9 mouse cellular contexts compared by ENCODE assay signal in the genomic region with DNA sequence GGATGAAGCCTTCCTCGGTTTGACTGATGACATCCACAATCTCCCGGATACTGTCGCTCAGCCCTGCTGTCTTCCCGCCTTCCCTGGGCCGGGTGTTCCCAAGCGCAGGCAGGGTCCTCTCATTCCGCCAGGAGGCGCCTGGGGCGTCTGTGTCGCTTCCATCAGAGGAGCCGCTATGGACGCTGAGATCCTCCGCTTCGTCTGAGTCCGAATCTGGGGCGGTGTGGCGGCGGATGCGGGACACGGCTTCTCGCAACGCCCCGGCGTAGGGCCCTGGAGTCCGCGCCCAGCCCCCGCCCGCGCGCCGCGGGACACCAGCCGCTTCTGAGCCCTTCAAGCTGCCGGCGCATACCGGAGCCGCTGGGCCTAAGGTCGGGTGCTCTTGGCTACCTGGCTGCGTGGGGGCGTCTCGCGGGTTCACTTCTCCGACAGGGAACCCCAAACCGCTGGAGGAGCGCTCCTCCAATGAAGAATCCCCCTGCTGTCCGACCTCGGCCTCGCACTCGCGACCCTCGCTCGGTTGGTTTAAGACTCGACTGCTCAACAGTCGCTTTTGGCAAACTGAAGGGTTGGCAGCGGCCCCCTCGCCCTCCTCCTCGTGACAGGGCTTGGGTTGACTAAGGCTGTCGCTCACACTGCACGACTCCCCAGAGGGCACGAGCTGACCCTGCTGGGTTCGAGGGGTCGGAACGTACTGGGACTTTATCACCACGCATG. TPM values are rescaled to one million over a fixed set of nuclear protein-coding genes. Genes with fewer than 3 reads are reported as not detected.
DNase-seq lines count a peak whose midpoint lies in the region; ATAC-seq and TF ChIP-seq lines count a peak whose summit lies in the region.
"Had no signal": no experiment of that assay in that cellular context is flagged by ENCODE, and none has a peak within 500 bp of the region (broad histone marks: within the 10 kb centered on the region; RNA-seq: fewer than 3 reads in every experiment).

No protein-coding gene starts in this region.

- peak overlapping the region; percentile 70 for H3K4me2 ChIP-seq in embryonic facial prominence, embryonic 14.5 days (ENCODE audit: low read depth, low read length)
- H3K4me2 ChIP-seq in heart, embryonic 12.5 days: peak overlapping the region; percentile 97
- H3K4me2 ChIP-seq in kidney, embryonic 16.5 days (replicated peaks; ENCODE audit: low read depth, low read length): peak overlapping the region; percentile 86
- peak overlapping the region; percentile 69 for H3K4me2 ChIP-seq in liver, embryonic 12.5 days
- peak overlapping the region; percentile 44 for H3K4me2 ChIP-seq in myocyte (ENCODE audit: low read depth)

- no peak overlapping the region for H3ac ChIP-seq in myocyte (ENCODE audit: control insufficient read depth, insufficient read length)

- no peaks in the 10 kb centered on the region for H3K79me2 ChIP-seq in myocyte (ENCODE audit: control insufficient read depth, insufficient read depth)

- H3K4me1 ChIP-seq in embryonic facial prominence, embryonic 14.5 days (ENCODE audit: control insufficient read depth, insufficient read depth, low read length): peaks cover 20% of the 10 kb centered on the region
- peaks cover 62% of the 10 kb centered on the region for H3K4me1 ChIP-seq in heart, embryonic 12.5 days (replicated peaks)
- H3K4me1 ChIP-seq in kidney, embryonic 16.5 days (ENCODE audit: insufficient read depth, low read length): peaks cover 36% of the 10 kb centered on the region
- peaks cover 50% of the 10 kb centered on the region for H3K4me1 ChIP-seq in liver, embryonic 12.5 days
- peaks cover 30% of the 10 kb centered on the region for H3K4me1 ChIP-seq in testis, adult 2 months (ENCODE audit: control insufficient read depth, insufficient read depth, low read length)

- ATAC-seq in cerebellum, adult (ENCODE audit: insufficient number of reproducible peaks, low FRiP score, low TSS enrichment): no peak
- no peak for ATAC-seq in embryonic facial prominence, embryonic 14.5 days (ENCODE audit: low read depth)
- no peak for ATAC-seq in heart, embryonic 12.5 days (ENCODE audit: insufficient number of reproducible peaks, low FRiP score)
- ATAC-seq in kidney, embryonic 16.5 days (ENCODE audit: low FRiP score, low TSS enrichment): peak; percentile 39; the same call in 1 of the 2 replicates
- no peak for ATAC-seq in liver, embryonic 12.5 days

- WGBS in embryonic facial prominence, embryonic 14.5 days: 2% methylated on average over 56 of the region's 64 CpGs
- 1% methylated on average over 64 of the region's 64 CpGs for WGBS in heart, embryonic 12.5 days
- WGBS in kidney, embryonic 16.5 days: 1% methylated on average over 64 of the region's 64 CpGs
- WGBS in liver, embryonic 12.5 days (ENCODE audit: insufficient replicate concordance): under 1% methylated on average over 64 of the region's 64 CpGs

- no peak overlapping the region for H3K27ac ChIP-seq in embryonic facial prominence, embryonic 14.5 days (replicated peaks; ENCODE audit: low read depth, low read length)
- no peak overlapping the region for H3K27ac ChIP-seq in heart, embryonic 12.5 days (ENCODE audit: poor library complexity, severe bottlenecking)
- H3K27ac ChIP-seq in kidney, embryonic 16.5 days (ENCODE audit: low read length): no peak overlapping the region
- no peak overlapping the region for H3K27ac ChIP-seq in liver, embryonic 12.5 days
- no peak overlapping the region for H3K27ac ChIP-seq in testis, adult 2 months (ENCODE audit: control insufficient read depth, insufficient read depth, low read depth, low read length)

- no peaks in the 10 kb centered on the region for H3K36me3 ChIP-seq in embryonic facial prominence, embryonic 14.5 days (ENCODE audit: control insufficient read depth, insufficient read depth, low read length)
- H3K36me3 ChIP-seq in heart, embryonic 12.5 days: no peaks in the 10 kb centered on the region
- H3K36me3 ChIP-seq in kidney, embryonic 16.5 days (ENCODE audit: insufficient read depth, low read length): no peaks in the 10 kb centered on the region
- no peaks in the 10 kb centered on the region; the same call in 1 of the 2 replicates for H3K36me3 ChIP-seq in liver, embryonic 12.5 days
- H3K36me3 ChIP-seq in myocyte (ENCODE audit: control insufficient read depth, insufficient read depth): no peaks in the 10 kb centered on the region
- H3K36me3 ChIP-seq in testis, adult 2 months (ENCODE audit: control insufficient read depth, insufficient read depth, low read length): no peaks in the 10 kb centered on the region

- peak overlapping the region; percentile 43 for H3K9ac ChIP-seq in embryonic facial prominence, embryonic 14.5 days (ENCODE audit: low read depth, low read length)
- peak overlapping the region; percentile 76 for H3K9ac ChIP-seq in heart, embryonic 12.5 days
- H3K9ac ChIP-seq in kidney, embryonic 16.5 days (replicated peaks; ENCODE audit: low read length): peak overlapping the region; percentile 63
- peak overlapping the region; percentile 48; the same call in 1 of the 2 replicates for H3K9ac ChIP-seq in liver, embryonic 12.5 days

- no peak for TF ChIP-seq CTCF in testis, adult 2 months (IDR thresholded peaks at IDR 0.05; ENCODE audit: control insufficient read depth, insufficient read depth, insufficient replicate concordance, low read depth, low read length)

- H3K27me3 ChIP-seq in embryonic facial prominence, embryonic 14.5 days (replicated peaks; ENCODE audit: control insufficient read depth, insufficient read depth, low read length): peaks cover 96% of the 10 kb centered on the region
- peaks cover 96% of the 10 kb centered on the region for H3K27me3 ChIP-seq in heart, embryonic 12.5 days (replicated peaks)
- peaks cover 95% of the 10 kb centered on the region for H3K27me3 ChIP-seq in kidney, embryonic 16.5 days (ENCODE audit: insufficient read depth, low read length)
- H3K27me3 ChIP-seq in liver, embryonic 12.5 days (replicated peaks): peaks cover 96% of the 10 kb centered on the region
- H3K27me3 ChIP-seq in myocyte (ENCODE audit: control insufficient read depth, insufficient read depth, insufficient read length): peaks cover 27% of the 10 kb centered on the region
- H3K27me3 ChIP-seq in testis, adult 2 months (ENCODE audit: control insufficient read depth, insufficient read depth, low read length): peaks cover 3% of the 10 kb centered on the region; the same call in 1 of the 2 replicates

- TF ChIP-seq POLR2A in myocyte (IDR thresholded peaks at IDR 0.05; ENCODE audit: insufficient read length, low read depth): no peak
- no peak for TF ChIP-seq POLR2A in testis, adult 2 months (IDR thresholded peaks at IDR 0.05; ENCODE audit: control insufficient read depth, low read depth, low read length)

- peak; percentile 40 for DNase-seq in cerebellum, adult 11 months
- peak; percentile 72 for DNase-seq in embryonic facial prominence, embryonic 14.5 days (ENCODE audit: low spot score)

- H3K9me3 ChIP-seq in embryonic facial prominence, embryonic 14.5 days (ENCODE audit: control insufficient read depth, low read length): no peaks in the 10 kb centered on the region
- H3K9me3 ChIP-seq in heart, embryonic 12.5 days (replicated peaks): no peaks in the 10 kb centered on the region
- no peaks in the 10 kb centered on the region for H3K9me3 ChIP-seq in kidney, embryonic 16.5 days (ENCODE audit: low read length)
- H3K9me3 ChIP-seq in liver, embryonic 12.5 days (replicated peaks): no peaks in the 10 kb centered on the region

- peak overlapping the region; percentile 41 for H3K4me3 ChIP-seq in embryonic facial prominence, embryonic 14.5 days (ENCODE audit: low read depth, low read length)
- peak overlapping the region; percentile 56 for H3K4me3 ChIP-seq in heart, embryonic 12.5 days
- peak overlapping the region; percentile 55 for H3K4me3 ChIP-seq in kidney, embryonic 16.5 days (ENCODE audit: low read length)
- H3K4me3 ChIP-seq in liver, embryonic 12.5 days: peak overlapping the region; percentile 46
- H3K4me3 ChIP-seq in myocyte: no peak overlapping the region
- H3K4me3 ChIP-seq in testis, adult 2 months (ENCODE audit: control insufficient read depth, low read depth, low read length): peak overlapping the region; percentile 8

RNA-seq across cellular contexts. Expression of a gene that starts 3.8 kb away (rescaled TPM):
- polyA plus RNA-seq in embryonic facial prominence, embryonic 14.5 days (2014; fragmentation: Nextera tagmentation; extraction: Ambion mirVana): 0.07 TPM in 1 of 2 replicates, not detected in the other
- polyA plus RNA-seq in heart, embryonic 12.5 days (2016; fragmentation: Nextera tagmentation; extraction: Ambion mirVana): 0.04 and 0.14 TPM in 2 replicates
- polyA plus RNA-seq in kidney, embryonic 16.5 days (2015; fragmentation: Nextera tagmentation; extraction: Ambion mirVana): 2.6 and 3.3 TPM in 2 replicates
- not detected in 2 replicates for polyA plus RNA-seq in liver, embryonic 12.5 days (2016; fragmentation: Nextera tagmentation; extraction: Ambion mirVana)
- 0.11 TPM for polyA plus RNA-seq in myocyte (2012; fragmentation: generic; extraction: Trizol)
- polyA plus RNA-seq in testis, adult 2 months (2012; rRNA removed): 0.02 TPM in 1 of 2 replicates, not detected in the other

RNA-seq across cellular contexts. Expression of a gene that starts 15.8 kb away (rescaled TPM):
- polyA plus RNA-seq in embryonic facial prominence, embryonic 14.5 days (2014; fragmentation: Nextera tagmentation; extraction: Ambion mirVana): 0.10 TPM in 1 of 2 replicates, not detected in the other
- not detected in 2 replicates for polyA plus RNA-seq in heart, embryonic 12.5 days (2016; fragmentation: Nextera tagmentation; extraction: Ambion mirVana)
- not detected in 2 replicates for polyA plus RNA-seq in kidney, embryonic 16.5 days (2015; fragmentation: Nextera tagmentation; extraction: Ambion mirVana)
- polyA plus RNA-seq in liver, embryonic 12.5 days (2016; fragmentation: Nextera tagmentation; extraction: Ambion mirVana): not detected in 2 replicates
- polyA plus RNA-seq in myocyte (2012; fragmentation: generic; extraction: Trizol): 0.06 TPM
- 3.5 and 4.0 TPM in 2 replicates for polyA plus RNA-seq in testis, adult 2 months (2012; rRNA removed)
- polyA plus RNA-seq: large intestine, adult 2 months had no signal

RNA-seq across cellular contexts. Expression of a gene that starts 25.8 kb away (rescaled TPM):
- 71.7 and 80.6 TPM in 2 replicates for polyA plus RNA-seq in embryonic facial prominence, embryonic 14.5 days (2014; fragmentation: Nextera tagmentation; extraction: Ambion mirVana)
- polyA plus RNA-seq in heart, embryonic 12.5 days (2016; fragmentation: Nextera tagmentation; extraction: Ambion mirVana): 81.5 and 83.5 TPM in 2 replicates
- 103 and 119 TPM in 2 replicates for polyA plus RNA-seq in kidney, embryonic 16.5 days (2015; fragmentation: Nextera tagmentation; extraction: Ambion mirVana)
- polyA plus RNA-seq in liver, embryonic 12.5 days (2016; fragmentation: Nextera tagmentation; extraction: Ambion mirVana): 114 TPM in 2 replicates
- 99.7 TPM for polyA plus RNA-seq in myocyte (2012; fragmentation: generic; extraction: Trizol)
- 18.4 and 19.5 TPM in 2 replicates for polyA plus RNA-seq in testis, adult 2 months (2012; rRNA removed)

RNA-seq across cellular contexts. Expression of a gene that starts 27.5 kb away (rescaled TPM):
- 4.1 and 4.3 TPM in 2 replicates for polyA plus RNA-seq in embryonic facial prominence, embryonic 14.5 days (2014; fragmentation: Nextera tagmentation; extraction: Ambion mirVana)
- not detected in 2 replicates for polyA plus RNA-seq in heart, embryonic 12.5 days (2016; fragmentation: Nextera tagmentation; extraction: Ambion mirVana)
- 0.17 TPM in 1 of 2 replicates, not detected in the other for polyA plus RNA-seq in kidney, embryonic 16.5 days (2015; fragmentation: Nextera tagmentation; extraction: Ambion mirVana)
- polyA plus RNA-seq in liver, embryonic 12.5 days (2016; fragmentation: Nextera tagmentation; extraction: Ambion mirVana): not detected in 2 replicates
- 3.3 TPM for polyA plus RNA-seq in myocyte (2012; fragmentation: generic; extraction: Trizol)
- polyA plus RNA-seq in testis, adult 2 months (2012; rRNA removed): 0.47 and 0.67 TPM in 2 replicates

RNA-seq across cellular contexts. Expression of a gene that starts 42.5 kb away (rescaled TPM):
- polyA plus RNA-seq in embryonic facial prominence, embryonic 14.5 days (2014; fragmentation: Nextera tagmentation; extraction: Ambion mirVana): 33.9 and 34.8 TPM in 2 replicates
- 46.3 and 46.9 TPM in 2 replicates for polyA plus RNA-seq in heart, embryonic 12.5 days (2016; fragmentation: Nextera tagmentation; extraction: Ambion mirVana)
- polyA plus RNA-seq in kidney, embryonic 16.5 days (2015; fragmentation: Nextera tagmentation; extraction: Ambion mirVana): 56.3 and 59.5 TPM in 2 replicates
- 22.4 TPM in 2 replicates for polyA plus RNA-seq in liver, embryonic 12.5 days (2016; fragmentation: Nextera tagmentation; extraction: Ambion mirVana)
- 72.0 TPM for polyA plus RNA-seq in myocyte (2012; fragmentation: generic; extraction: Trizol)
- polyA plus RNA-seq in testis, adult 2 months (2012; rRNA removed): 60.1 and 80.4 TPM in 2 replicates

Comparison
In these comparisons a context has a peak if more than half of its experiments do, and no peak if none do; other contexts are left out.
1. H3K4me2 ChIP-seq: peak in every context shown above with its lines; median percentile 97 in heart, embryonic 12.5 days; 86 in kidney, embryonic 16.5 days; 70 in embryonic facial prominence, embryonic 14.5 days; 69 in liver, embryonic 12.5 days; 44 in myocyte.